Mouse (Mus musculus) gastrocnemius, postnatal 25 days (tissue): ENCODE measurements around the gene Rhox4b. TPM values are rescaled to one million over a fixed set of nuclear protein-coding genes. Genes with fewer than 3 reads are reported as not detected.
"Not testable (repeated sequence)": the region's sequence is repeated elsewhere in the genome, so short reads cannot be mapped to it uniquely, and the experiment has no call there.

Source experiments
- DNase-seq: peaks from one replicate; pipeline ENCODE4 v3.0.0; 2022
- long read RNA-seq, 2 experiments: library from polyadenylated mRNA; stranded (forward); transcript quantifications; one replicate each; pipeline ENCODE4 v2.0.0; 2021
- total RNA-seq, 2 experiments: library from RNA; stranded (reverse); gene quantifications; 1 replicate in 1 of 2; 2 replicates in 1 of 2; pipeline ENCODE4 v1.2.3; 2021

Gene Rhox4b
- not detected for total RNA-seq
- long read RNA-seq, experiment 1: 0 reads
- long read RNA-seq, experiment 2: 0 reads

GRCm38 (mm10) chrX:37432194-37432593 lies at the start of gene Rhox4b:
Gene Rhox4b (plus strand): TSS chrX:37432494.
- not testable (repeated sequence) for DNase-seq

DNA sequence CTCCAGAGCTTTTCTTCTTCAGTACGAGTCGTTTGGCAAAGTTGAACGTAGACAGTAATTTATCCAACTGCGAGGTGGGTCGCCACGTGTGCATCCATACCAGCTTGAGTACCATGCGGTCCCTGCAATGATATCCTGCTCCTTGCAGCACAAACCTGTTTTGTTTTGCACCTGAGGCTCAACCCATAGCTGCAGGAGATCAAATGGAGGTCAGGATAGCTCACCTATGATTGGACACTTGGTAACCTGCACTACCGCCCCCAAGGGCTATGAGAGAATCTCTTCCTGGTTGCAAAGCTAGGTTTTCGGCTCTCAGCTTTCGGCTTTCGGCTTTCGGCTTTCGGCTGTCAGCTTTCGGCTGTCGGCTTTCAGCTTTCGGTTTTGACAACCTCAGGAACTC lies 41.7 kb upstream of the Rhox4b start, which contains the start of gene Rhox4a2:
Rhox4a2 (plus strand) TSS at position 301 of the 400 bp plus-strand sequence.
- DNase-seq: not testable (repeated sequence)

GRCm38 (mm10) chrX:37411767-37412166 lies 20.5 kb upstream of the Rhox4b start, which contains the start of gene Rhox2b:
Gene Rhox2b (plus strand): TSS chrX:37412067.
- DNase-seq: not testable (repeated sequence)

DNA sequence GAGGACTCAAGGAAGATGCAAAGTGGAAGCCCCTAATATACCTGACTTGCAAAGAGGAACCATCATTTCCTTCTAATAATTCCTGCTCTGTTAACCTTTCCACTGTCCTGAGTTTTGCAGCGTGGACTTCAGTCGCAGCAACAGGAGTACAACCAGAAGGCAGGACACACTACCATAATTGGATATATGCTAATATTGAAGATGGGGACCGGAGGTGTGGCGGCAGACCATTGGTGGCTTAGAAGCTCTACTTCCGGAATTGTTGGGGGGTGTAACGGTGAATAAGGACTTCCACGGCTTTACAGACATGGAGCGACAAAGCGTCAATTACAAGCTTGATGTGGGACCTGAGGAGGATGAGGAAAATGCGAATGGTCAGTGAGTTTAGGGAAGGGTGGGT lies 21.1 kb downstream of the Rhox4b start, which contains the start of gene Rhox2c:
Rhox2c (plus strand) TSS at position 301 of the 400 bp plus-strand sequence.
- DNase-seq: not testable (repeated sequence)

GRCm38 (mm10) chrX:37458285-37458684 lies 26.0 kb downstream of the Rhox4b start, which contains the start of gene Rhox3c:
Gene Rhox3c (plus strand): TSS chrX:37458585.
- DNase-seq: not testable (repeated sequence)

GRCm38 (mm10) chrX:37480037-37480436 lies 47.7 kb downstream of the Rhox4b start, which contains the start of gene Rhox4c:
Gene Rhox4c (plus strand): TSS chrX:37480337.
- not testable (repeated sequence) for DNase-seq

Other genes starting within 250 kb of the Rhox4b start
- gene Ndufa1, start 241.3 kb upstream of the Rhox4b start, total RNA-seq: 100 to 1,000 TPM; 430 to 453 TPM
- gene Rnf113a1, start 241.2 kb upstream of the Rhox4b start, total RNA-seq: 1 to 10 TPM; 1.8 to 2.8 TPM
- gene Gm9, start 221.5 kb upstream of the Rhox4b start, total RNA-seq: not detected
- not detected for gene Rhox1, start 210.2 kb upstream of the Rhox4b start, total RNA-seq
- not detected for gene Rhox2a, start 187.5 kb upstream of the Rhox4b start, total RNA-seq
- not detected for gene Rhox3a, start 182.6 kb upstream of the Rhox4b start, total RNA-seq
- gene Rhox4a, start 167.2 kb upstream of the Rhox4b start, total RNA-seq: not detected
- gene Rhox3a2, start 52.5 kb upstream of the Rhox4b start, total RNA-seq: not detected
- gene Rhox4a2, start 41.6 kb upstream of the Rhox4b start, total RNA-seq: not detected
- not detected for gene Rhox2b, start 20.4 kb upstream of the Rhox4b start, total RNA-seq
- not detected for gene Rhox2c, start 21.2 kb downstream of the Rhox4b start, total RNA-seq
- not detected for gene Rhox3c, start 26.1 kb downstream of the Rhox4b start, total RNA-seq
- gene Rhox4c, start 47.8 kb downstream of the Rhox4b start, total RNA-seq: not detected
- gene Rhox2d, start 60.9 kb downstream of the Rhox4b start, total RNA-seq: not detected
- gene Rhox4d, start 81.9 kb downstream of the Rhox4b start, total RNA-seq: not detected
- not detected for gene Rhox2e, start 98.0 kb downstream of the Rhox4b start, total RNA-seq
- gene Rhox3e, start 109.5 kb downstream of the Rhox4b start, total RNA-seq: not detected
- not detected for gene Rhox4e, start 124.9 kb downstream of the Rhox4b start, total RNA-seq
- gene Rhox2f, start 138.9 kb downstream of the Rhox4b start, total RNA-seq: not detected
- gene Rhox3f, start 148.5 kb downstream of the Rhox4b start, total RNA-seq: not detected
- not detected for gene Rhox4f, start 175.2 kb downstream of the Rhox4b start, total RNA-seq
- gene Rhox3g, start 196.1 kb downstream of the Rhox4b start, total RNA-seq: not detected
- not detected for gene Rhox2g, start 211.0 kb downstream of the Rhox4b start, total RNA-seq
- not detected for gene Rhox4g, start 218.8 kb downstream of the Rhox4b start, total RNA-seq
- not detected for gene Rhox3h, start 236.3 kb downstream of the Rhox4b start, total RNA-seq
- gene Rhox2h, start 240.8 kb downstream of the Rhox4b start, total RNA-seq: not detected